Mouse (Mus musculus): ENCODE results near the gene Dusp1. TPM values are rescaled to one million over a fixed set of nuclear protein-coding genes. Genes with fewer than 3 reads are reported as not detected.

The Dusp1 gene
- polyA plus RNA-seq, 1 experiment from 2014 or later: 35.7 TPM

- H3K27ac ChIP-seq (ENCODE audit: low read depth, low read length): no peak overlapping the region
- ATAC-seq (replicated peaks; ENCODE audit: low FRiP score): no peak
- 90% methylated on average over 6 of the region's 6 CpGs for WGBS
- DNase-seq (ENCODE audit: low spot score): no peak
- H3K4me3 ChIP-seq (ENCODE audit: low read depth, low read length): no peak overlapping the region
- no peaks in the 10 kb centered on the region for H3K9me3 ChIP-seq (ENCODE audit: control insufficient read depth, low read length)
- peaks cover 14% of the 10 kb centered on the region for H3K4me1 ChIP-seq (replicated peaks; ENCODE audit: control insufficient read depth, insufficient read depth, low read length)
- H3K27me3 ChIP-seq (ENCODE audit: control insufficient read depth, insufficient read depth, low read length): no peaks in the 10 kb centered on the region
- peaks cover 8% of the 10 kb centered on the region for H3K36me3 ChIP-seq (ENCODE audit: control insufficient read depth, insufficient read depth, low read length)
- H3K4me2 ChIP-seq (ENCODE audit: low read depth, low read length, severe bottlenecking): no peak overlapping the region
- H3K9ac ChIP-seq (ENCODE audit: low read length): no peak overlapping the region
Measured at GRCm38 (mm10) chr17:26563476-26563875, 1.5 kb upstream of the Dusp1 start.

DNA sequence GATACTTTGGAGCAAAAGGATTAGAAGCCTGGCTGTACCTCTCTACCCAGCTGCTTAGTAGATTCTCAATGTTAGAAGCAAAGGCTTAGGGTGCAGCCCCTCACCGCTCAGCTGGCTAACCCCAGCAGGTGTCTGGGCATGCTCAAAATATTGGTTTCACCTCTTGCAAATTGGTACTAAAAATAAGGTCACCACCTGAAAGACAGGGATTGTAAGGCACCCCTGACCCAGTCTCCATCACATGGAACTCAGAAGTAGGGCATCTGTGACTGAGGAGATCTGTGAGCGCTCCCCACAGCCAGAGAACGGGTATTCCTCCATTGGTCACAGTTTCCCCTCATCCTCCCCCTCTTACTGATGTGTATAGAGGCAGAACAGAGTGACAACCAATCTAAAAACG, 364 bp upstream of the Dusp1 start:
- Histone ChIP-seq H3K4me2 (ENCODE audit: low read depth, low read length, severe bottlenecking) (peak overlapping the region; percentile 74), H3K9me3 (ENCODE audit: control insufficient read depth, low read length) (no peaks in the 10 kb centered on the region), H3K36me3 (ENCODE audit: control insufficient read depth, insufficient read depth, low read length) (peaks cover 2% of the 10 kb centered on the region; the same call in 1 of the 2 replicates), H3K4me3 (ENCODE audit: low read depth, low read length) (peak overlapping the region; percentile 84), H3K27me3 (ENCODE audit: control insufficient read depth, insufficient read depth, low read length) (no peaks in the 10 kb centered on the region), H3K27ac (ENCODE audit: low read depth, low read length) (no peak overlapping the region), H3K9ac (ENCODE audit: low read length) (peak overlapping the region; percentile 82), H3K4me1 (replicated peaks; ENCODE audit: control insufficient read depth, insufficient read depth, low read length) (peaks cover 14% of the 10 kb centered on the region)
- DNase-seq (ENCODE audit: low spot score): no peak
- ATAC-seq (replicated peaks; ENCODE audit: low FRiP score): no peak
- 69% methylated on average over 4 of the region's 4 CpGs for WGBS

GRCm38 (mm10) chr17:26561290-26561640, 663 bp downstream of the Dusp1 start, which contains the start of gene Ergic1:
TSS of gene Ergic1 (plus strand) at chr17:26561489.
- Histone ChIP-seq H3K27me3 (ENCODE audit: control insufficient read depth, insufficient read depth, low read length) (no peaks in the 10 kb centered on the region), H3K9me3 (ENCODE audit: control insufficient read depth, low read length) (no peaks in the 10 kb centered on the region), H3K4me1 (replicated peaks; ENCODE audit: control insufficient read depth, insufficient read depth, low read length) (peaks cover 14% of the 10 kb centered on the region), H3K4me3 (ENCODE audit: low read depth, low read length) (peak within 1 kb of the TSS; percentile 84), H3K9ac (ENCODE audit: low read length) (peak within 1 kb of the TSS; percentile 82), H3K36me3 (ENCODE audit: control insufficient read depth, insufficient read depth, low read length) (peaks cover 2% of the 10 kb centered on the region; the same call in 1 of the 2 replicates), H3K27ac (ENCODE audit: low read depth, low read length) (peak within 1 kb of the TSS; percentile 48), H3K4me2 (ENCODE audit: low read depth, low read length, severe bottlenecking) (peak within 1 kb of the TSS; percentile 74)
- DNase-seq (ENCODE audit: low spot score) (peak; percentile 95), ATAC-seq (replicated peaks; ENCODE audit: low FRiP score) (peak; percentile 97)
- WGBS: under 1% methylated on average over 32 of the region's 36 CpGs

DNA sequence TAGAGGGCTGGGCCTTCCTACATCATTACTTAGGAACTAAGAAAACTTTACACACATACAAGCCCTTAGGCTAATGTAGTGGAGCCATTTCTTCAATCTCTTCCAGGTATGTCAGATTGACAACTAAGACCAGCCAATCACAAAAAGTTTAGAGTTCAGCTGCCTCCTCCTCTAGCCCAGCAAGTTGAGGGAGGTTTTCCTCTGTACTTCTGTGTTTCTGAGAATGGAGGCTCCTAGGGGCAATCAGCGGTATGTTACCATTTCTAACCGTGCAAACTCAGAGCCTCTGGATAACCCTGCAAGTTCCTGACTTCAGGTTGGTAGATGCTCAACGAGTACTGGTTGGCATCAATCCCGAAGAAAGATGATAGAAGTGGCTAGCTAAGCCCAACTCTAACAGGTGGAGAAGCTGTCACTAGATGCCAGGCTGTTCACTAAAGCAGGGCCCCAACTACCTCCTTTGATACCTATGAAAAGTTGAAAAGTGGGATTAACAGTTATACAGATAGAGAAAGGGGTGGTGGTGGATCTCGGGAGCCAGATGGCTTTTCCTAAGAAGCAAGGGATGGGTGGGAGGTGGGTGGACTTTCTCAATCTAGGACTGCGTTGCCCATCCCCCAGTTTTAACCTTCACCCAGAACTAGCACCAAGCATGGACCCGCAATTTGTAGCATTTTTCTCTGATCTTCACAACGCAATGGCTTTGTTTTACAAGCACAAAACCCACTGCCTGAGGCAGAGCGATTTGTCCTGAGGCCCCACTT, 1.2 kb downstream of the Dusp1 start:
- WGBS: 37% methylated on average over 9 of the region's 9 CpGs
- H3K4me1 ChIP-seq (replicated peaks; ENCODE audit: control insufficient read depth, insufficient read depth, low read length): peaks cover 14% of the 10 kb centered on the region
- peak; percentile 29; the same call in 1 of the 2 replicates for ATAC-seq (replicated peaks; ENCODE audit: low FRiP score)
- peak overlapping the region; percentile 74 for H3K4me2 ChIP-seq (ENCODE audit: low read depth, low read length, severe bottlenecking)
- peak overlapping the region; percentile 48 for H3K27ac ChIP-seq (ENCODE audit: low read depth, low read length)
- peaks cover 2% of the 10 kb centered on the region; the same call in 1 of the 2 replicates for H3K36me3 ChIP-seq (ENCODE audit: control insufficient read depth, insufficient read depth, low read length)
- peak overlapping the region; percentile 84 for H3K4me3 ChIP-seq (ENCODE audit: low read depth, low read length)
- peak overlapping the region; percentile 82 for H3K9ac ChIP-seq (ENCODE audit: low read length)
- DNase-seq (ENCODE audit: low spot score): no peak
- H3K27me3 ChIP-seq (ENCODE audit: control insufficient read depth, insufficient read depth, low read length): no peaks in the 10 kb centered on the region
- H3K9me3 ChIP-seq (ENCODE audit: control insufficient read depth, low read length): no peaks in the 10 kb centered on the region

DNA sequence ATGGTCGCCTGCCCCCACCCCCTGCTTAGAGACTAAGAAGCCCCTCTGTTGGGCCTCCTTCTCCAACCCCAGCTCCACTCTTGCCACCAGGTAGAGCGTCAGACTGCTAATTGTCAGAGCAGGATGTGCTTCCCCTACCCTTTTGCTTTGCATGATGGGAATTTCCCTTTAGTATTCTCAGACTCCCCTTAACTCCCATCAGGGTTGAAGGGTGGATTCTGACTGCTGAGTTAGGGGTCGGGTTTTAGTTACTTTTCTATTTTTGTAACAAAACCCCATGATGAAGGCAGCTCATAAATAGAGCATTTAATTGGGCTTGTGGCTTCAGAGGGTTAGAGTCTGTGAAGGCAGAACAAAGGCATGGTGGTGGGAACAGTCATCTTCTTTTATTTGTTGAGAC, 8.9 kb downstream of the Dusp1 start:
- no peaks in the 10 kb centered on the region for H3K27me3 ChIP-seq (ENCODE audit: control insufficient read depth, insufficient read depth, low read length)
- no peak overlapping the region for H3K9ac ChIP-seq (ENCODE audit: low read length)
- ATAC-seq (replicated peaks; ENCODE audit: low FRiP score): no peak
- H3K4me1 ChIP-seq (replicated peaks; ENCODE audit: control insufficient read depth, insufficient read depth, low read length): no peaks in the 10 kb centered on the region
- H3K36me3 ChIP-seq (ENCODE audit: control insufficient read depth, insufficient read depth, low read length): no peaks in the 10 kb centered on the region
- no peak overlapping the region for H3K27ac ChIP-seq (ENCODE audit: low read depth, low read length)
- no peak overlapping the region for H3K4me2 ChIP-seq (ENCODE audit: low read depth, low read length, severe bottlenecking)
- H3K9me3 ChIP-seq (ENCODE audit: control insufficient read depth, low read length): no peaks in the 10 kb centered on the region
- no peak for DNase-seq (ENCODE audit: low spot score)
- H3K4me3 ChIP-seq (ENCODE audit: low read depth, low read length): no peak overlapping the region
- 74% methylated on average over 3 of the region's 3 CpGs for WGBS

GRCm38 (mm10) chr17:26551104-26551503, 10.8 kb downstream of the Dusp1 start:
- Histone ChIP-seq H3K4me2 (ENCODE audit: low read depth, low read length, severe bottlenecking) (no peak overlapping the region), H3K9me3 (ENCODE audit: control insufficient read depth, low read length) (no peaks in the 10 kb centered on the region), H3K4me3 (ENCODE audit: low read depth, low read length) (no peak overlapping the region), H3K27ac (ENCODE audit: low read depth, low read length) (no peak overlapping the region), H3K27me3 (ENCODE audit: control insufficient read depth, insufficient read depth, low read length) (no peaks in the 10 kb centered on the region), H3K36me3 (ENCODE audit: control insufficient read depth, insufficient read depth, low read length) (no peaks in the 10 kb centered on the region), H3K4me1 (replicated peaks; ENCODE audit: control insufficient read depth, insufficient read depth, low read length) (no peaks in the 10 kb centered on the region), H3K9ac (ENCODE audit: low read length) (no peak overlapping the region)
- no peak for ATAC-seq (replicated peaks; ENCODE audit: low FRiP score)
- no peak for DNase-seq (ENCODE audit: low spot score)
- 87% methylated on average over 6 of the region's 6 CpGs for WGBS

GRCm38 (mm10) chr17:26549148-26549809, 12.6 kb downstream of the Dusp1 start:
- no peak overlapping the region for H3K27ac ChIP-seq (ENCODE audit: low read depth, low read length)
- no peaks in the 10 kb centered on the region for H3K27me3 ChIP-seq (ENCODE audit: control insufficient read depth, insufficient read depth, low read length)
- no peak overlapping the region for H3K4me3 ChIP-seq (ENCODE audit: low read depth, low read length)
- H3K36me3 ChIP-seq (ENCODE audit: control insufficient read depth, insufficient read depth, low read length): no peaks in the 10 kb centered on the region
- no peaks in the 10 kb centered on the region for H3K9me3 ChIP-seq (ENCODE audit: control insufficient read depth, low read length)
- no peak for DNase-seq (ENCODE audit: low spot score)
- 12% methylated on average over 12 of the region's 12 CpGs for WGBS
- H3K4me1 ChIP-seq (replicated peaks; ENCODE audit: control insufficient read depth, insufficient read depth, low read length): no peaks in the 10 kb centered on the region
- no peak overlapping the region for H3K4me2 ChIP-seq (ENCODE audit: low read depth, low read length, severe bottlenecking)
- H3K9ac ChIP-seq (ENCODE audit: low read length): no peak overlapping the region
- no peak for ATAC-seq (replicated peaks; ENCODE audit: low FRiP score)

DNA sequence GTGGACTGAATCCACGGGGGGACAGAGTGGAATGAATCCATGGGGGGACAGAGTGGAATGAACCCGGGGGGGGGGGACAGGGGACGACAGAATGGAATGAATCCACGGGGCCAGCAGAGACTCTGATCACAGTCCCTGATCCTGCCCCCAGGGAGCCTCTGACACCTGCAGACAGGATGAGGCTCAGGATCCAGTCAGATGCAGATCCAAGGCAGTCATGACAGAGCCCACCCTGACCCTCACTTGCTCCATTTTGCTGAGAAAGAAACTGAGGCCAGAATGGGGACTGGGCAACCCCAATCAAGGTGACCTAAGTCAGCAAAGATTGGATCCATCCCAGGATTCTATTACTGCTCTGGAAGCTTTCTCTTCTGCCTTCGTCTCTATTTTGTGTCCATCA, 13.4 kb downstream of the Dusp1 start:
- H3K27ac ChIP-seq (ENCODE audit: low read depth, low read length): no peak overlapping the region
- WGBS: 14% methylated on average over 5 of the region's 5 CpGs
- H3K4me1 ChIP-seq (replicated peaks; ENCODE audit: control insufficient read depth, insufficient read depth, low read length): no peaks in the 10 kb centered on the region
- DNase-seq (ENCODE audit: low spot score): no peak
- H3K4me3 ChIP-seq (ENCODE audit: low read depth, low read length): no peak overlapping the region
- H3K9ac ChIP-seq (ENCODE audit: low read length): no peak overlapping the region
- no peaks in the 10 kb centered on the region for H3K27me3 ChIP-seq (ENCODE audit: control insufficient read depth, insufficient read depth, low read length)
- H3K36me3 ChIP-seq (ENCODE audit: control insufficient read depth, insufficient read depth, low read length): no peaks in the 10 kb centered on the region
- H3K9me3 ChIP-seq (ENCODE audit: control insufficient read depth, low read length): no peaks in the 10 kb centered on the region
- ATAC-seq (replicated peaks; ENCODE audit: low FRiP score): no peak
- H3K4me2 ChIP-seq (ENCODE audit: low read depth, low read length, severe bottlenecking): no peak overlapping the region
